Mouse (Mus musculus): ENCODE results near the gene Gpr161. TPM values are rescaled to one million over a fixed set of nuclear protein-coding genes. Genes with fewer than 3 reads are reported as not detected.

Gene Gpr161
- total RNA-seq, 2 experiments from 2014 or later: 0.04 TPM; not detected in 1

Other genes with a start within 250 kb of the Gpr161 start
- gene Tbx19, start 135.0 kb upstream of the Gpr161 start, total RNA-seq (2015): not detected in 2 replicates
- not detected in 2 replicates for gene Tbx19, start 135.0 kb upstream of the Gpr161 start, total RNA-seq (2017)
- gene Sft2d2, start 101.4 kb upstream of the Gpr161 start, total RNA-seq (2015): 36.7 and 40.6 TPM in 2 replicates
- 43.9 and 46.4 TPM in 2 replicates for gene Sft2d2, start 101.4 kb upstream of the Gpr161 start, total RNA-seq (2017)
- 25.7 and 25.8 TPM in 2 replicates for gene Tiprl, start 58.8 kb upstream of the Gpr161 start, total RNA-seq (2015)
- gene Tiprl, start 58.8 kb upstream of the Gpr161 start, total RNA-seq (2017): 49.6 and 52.0 TPM in 2 replicates
- gene Dcaf6, start 164.7 kb downstream of the Gpr161 start, total RNA-seq (2015): 13.6 and 14.2 TPM in 2 replicates
- gene Dcaf6, start 164.7 kb downstream of the Gpr161 start, total RNA-seq (2017): 16.7 and 17.5 TPM in 2 replicates
- gene Mpc2, start 164.8 kb downstream of the Gpr161 start, total RNA-seq (2015): 174 and 187 TPM in 2 replicates
- gene Mpc2, start 164.8 kb downstream of the Gpr161 start, total RNA-seq (2017): 122 and 145 TPM in 2 replicates
- 0.27 TPM in 1 of 2 replicates, not detected in the other for gene Adcy10, start 189.4 kb downstream of the Gpr161 start, total RNA-seq (2015)
- 0.33 TPM in 1 of 2 replicates, not detected in the other for gene Adcy10, start 189.4 kb downstream of the Gpr161 start, total RNA-seq (2017)

Data from megakaryocyte, adult 5-6 weeks (primary cell).